Mouse (Mus musculus) olfactory bulb, adult 2 months (tissue): Measurements from ENCODE around the gene Golph3l. TPM values are rescaled to one million over a fixed set of nuclear protein-coding genes. Genes with fewer than 3 reads are reported as not detected.

Experiments
- H3K27ac ChIP-seq: fragments of 200-500 bp; 2 replicates; pipeline ENCODE4 v1.5.1; 2012; ENCODE audit warnings: low read depth, low read length; ENCODE audit not compliant: insufficient read depth
- H3K4me1 ChIP-seq: fragments of 200-500 bp; 2 replicates; pipeline ENCODE4 v1.6.1; 2012; ENCODE audit warnings: low read length; ENCODE audit not compliant: control insufficient read depth, insufficient read depth
- H3K4me3 ChIP-seq: fragments of 200-500 bp; 2 replicates; pipeline ENCODE4 v1.5.1; 2012; ENCODE audit warnings: mild to moderate bottlenecking, low read depth, low read length, moderate library complexity; ENCODE audit not compliant: insufficient read depth
- CTCF ChIP-seq: fragments of 200-500 bp; IDR thresholded peaks from 2 replicates; pipeline ENCODE4 v1.5.1; 2012; ENCODE audit warnings: low read depth, mild to moderate bottlenecking, low read length, moderate library complexity; ENCODE audit not compliant: insufficient read depth
- POLR2A ChIP-seq: fragments of 200-500 bp; IDR thresholded peaks from 2 replicates; pipeline ENCODE4 v1.6.1; 2012; ENCODE audit warnings: mild to moderate bottlenecking, low read depth, low read length, moderate library complexity; ENCODE audit not compliant: insufficient read depth
- WGBS: fragments of 180-500 bp; shearing (Covaris S2); methylation state at CpG from one replicate; pipeline ENCODE4 v1.1.7; 2018; 5-methylcytosine and 5-hydroxymethylcytosine counted together
- polyA plus RNA-seq: library from polyadenylated mRNA; stranded (reverse); fragments of >200 nt; gene quantifications from 2 replicates; pipeline ENCODE4 v1.2.4, GENCODE M21; 2012; ENCODE audit warnings: low replicate concordance; ENCODE audit not compliant: missing spikeins, insufficient read depth, insufficient read length

Gene Golph3l
- polyA plus RNA-seq, 1 experiment, result not detected

DNA sequence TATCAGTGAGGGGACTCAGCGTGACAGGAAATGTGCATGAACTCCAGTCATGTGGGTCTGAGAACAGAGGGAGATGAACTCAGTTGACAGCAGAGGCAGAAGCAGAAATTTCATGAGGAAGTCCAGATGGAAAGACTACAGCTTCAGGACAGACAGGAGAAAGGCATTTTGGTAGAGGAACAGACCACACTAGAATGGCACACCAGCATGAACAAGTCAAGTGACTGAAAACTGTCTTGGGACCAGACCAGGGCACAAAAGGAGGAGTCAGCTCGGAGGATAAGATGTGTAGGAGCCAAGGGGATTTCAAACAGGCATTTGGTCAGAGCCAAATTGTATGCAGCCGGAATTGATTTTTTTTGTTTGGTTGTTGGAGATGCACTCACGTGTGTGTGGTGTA lies 46.9 kb downstream of the Golph3l start:
- no peak overlapping the region for H3K4me3 ChIP-seq
- H3K27ac ChIP-seq, result no peak overlapping the region
- 74% methylated on average over 4 of the region's 4 CpGs for WGBS
- TF ChIP-seq CTCF, result no peak
- no peak for TF ChIP-seq POLR2A
- peaks cover 4% of the 10 kb centered on the region; the same call in 1 of the 2 replicates for H3K4me1 ChIP-seq

DNA sequence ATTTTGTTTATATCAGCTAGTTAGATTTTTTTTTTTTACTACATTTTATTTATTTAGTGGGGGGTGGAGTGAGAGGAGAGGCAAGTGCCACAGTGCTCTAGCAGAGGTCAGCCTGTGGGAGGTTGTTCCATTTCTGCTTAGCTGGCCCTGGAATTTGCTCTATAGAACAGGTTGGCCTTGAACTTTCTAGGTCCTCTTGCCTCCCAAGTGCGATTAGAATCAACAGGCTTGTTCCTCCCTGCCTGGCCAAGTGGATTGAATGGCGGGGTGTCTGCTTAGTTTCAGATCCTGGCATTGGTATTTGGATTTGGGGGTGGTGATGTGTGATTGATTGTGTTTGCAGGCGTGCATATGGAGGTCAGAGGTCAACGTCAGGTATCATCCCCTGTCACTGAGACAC lies 47.3 kb downstream of the Golph3l start:
- Histone ChIP-seq H3K4me3 (no peak overlapping the region), H3K27ac (no peak overlapping the region), H3K4me1 (0 out of 2 replicates have a peak, but pooled peaks cover 2% of the 10 kb centered on the region)
- no peak for TF ChIP-seq CTCF
- TF ChIP-seq POLR2A, result no peak
- WGBS, result 85% methylated on average over 4 of the region's 4 CpGs

DNA sequence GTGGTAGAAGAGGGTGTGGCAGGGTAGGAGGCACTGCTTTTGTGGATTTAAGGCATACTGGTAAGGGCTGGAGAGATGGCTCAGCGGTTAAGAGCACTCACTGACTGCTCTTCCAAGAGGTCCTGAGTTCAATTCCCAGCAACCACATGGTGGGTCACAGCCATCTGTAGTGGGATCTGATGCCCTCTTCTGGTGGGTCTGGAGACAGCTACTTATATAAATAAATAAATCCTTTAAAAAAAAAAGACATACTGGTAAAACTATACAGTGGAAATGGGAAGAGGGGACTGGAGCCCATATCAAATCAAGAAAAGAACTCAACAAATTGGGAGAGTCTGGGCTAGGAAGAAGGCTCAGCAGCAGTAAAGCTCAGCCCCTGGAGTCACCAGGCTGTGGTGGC lies 51.0 kb downstream of the Golph3l start:
- Histone ChIP-seq H3K27ac (no peak overlapping the region), H3K4me1 (no peaks in the 10 kb centered on the region), H3K4me3 (no peak overlapping the region)
- 89% methylated on average over 1 of the region's 1 CpGs for whole genome bisulfite sequencing
- no peak for TF ChIP-seq POLR2A
- TF ChIP-seq CTCF, result no peak

DNA sequence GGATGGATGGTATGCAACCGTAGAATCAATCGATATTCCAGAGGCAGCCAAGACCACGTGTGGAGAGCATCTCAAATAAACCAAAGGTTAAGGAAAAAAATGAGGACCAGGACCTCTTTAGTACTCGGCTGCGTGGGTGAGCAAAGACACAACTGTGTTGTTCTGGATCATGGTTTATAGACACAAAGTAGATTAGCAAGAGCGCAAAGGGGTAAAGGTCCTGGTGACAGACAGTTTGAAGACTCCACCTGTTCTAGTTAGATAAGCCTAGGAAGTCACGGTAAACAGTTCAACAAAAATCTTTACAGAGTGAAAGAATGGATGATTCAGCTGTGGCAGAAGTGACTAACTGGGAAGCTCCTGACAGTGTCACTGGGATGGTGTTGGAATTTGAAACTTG lies 54.4 kb downstream of the Golph3l start:
- 90% methylated on average over 7 of the region's 7 CpGs for WGBS
- Histone ChIP-seq H3K27ac (no peak overlapping the region), H3K4me1 (no peaks in the 10 kb centered on the region), H3K4me3 (no peak overlapping the region)
- no peak for TF ChIP-seq POLR2A
- no peak for TF ChIP-seq CTCF

DNA sequence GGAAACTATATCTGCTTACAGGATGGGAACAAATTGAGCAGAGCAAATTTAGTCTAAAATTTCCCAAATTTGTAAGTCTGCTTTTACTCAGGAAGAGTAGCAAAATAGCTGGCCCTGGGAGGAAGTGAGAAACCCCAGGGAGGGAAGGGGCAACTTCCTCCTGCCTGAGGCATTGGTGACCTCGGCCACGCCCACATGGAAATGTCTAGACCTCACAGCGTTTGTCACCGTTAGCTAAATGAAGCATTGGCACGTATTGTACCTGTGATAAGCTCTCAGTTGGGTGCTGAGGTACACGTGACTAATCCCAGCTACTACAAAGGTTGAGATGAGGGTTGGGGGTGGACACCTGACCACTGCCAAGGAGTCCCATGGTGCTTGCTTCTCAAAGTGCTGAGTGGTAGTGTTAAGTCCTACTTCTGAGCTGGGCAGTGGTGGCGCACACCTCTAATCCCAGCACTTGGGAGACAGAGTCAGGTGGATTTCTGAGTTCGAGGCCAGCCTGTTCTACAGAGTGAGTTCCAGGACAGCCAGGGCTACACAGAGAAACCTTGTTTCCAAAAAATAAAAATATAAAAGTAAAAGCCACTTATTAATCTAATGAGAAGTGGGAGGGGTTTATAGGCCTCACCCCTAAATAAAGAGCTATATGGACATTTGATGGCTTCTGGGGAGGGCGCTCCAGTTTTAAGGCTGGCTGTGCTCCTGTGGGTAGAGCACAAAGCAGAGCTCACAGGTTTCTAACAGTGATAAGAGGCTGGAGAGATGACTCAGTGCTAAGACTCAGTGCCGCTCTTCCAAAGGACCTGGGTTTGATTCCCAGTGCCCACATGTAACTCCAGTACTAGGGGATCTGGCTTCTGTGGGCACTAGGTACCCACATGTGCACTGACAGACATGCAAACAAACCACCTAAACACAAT lies 56.8 kb downstream of the Golph3l start:
- Histone ChIP-seq H3K4me3 (no peak overlapping the region), H3K27ac (no peak overlapping the region), H3K4me1 (no peaks in the 10 kb centered on the region)
- no peak for TF ChIP-seq CTCF
- no peak for TF ChIP-seq POLR2A
- WGBS, result 69% methylated on average over 10 of the region's 10 CpGs

DNA sequence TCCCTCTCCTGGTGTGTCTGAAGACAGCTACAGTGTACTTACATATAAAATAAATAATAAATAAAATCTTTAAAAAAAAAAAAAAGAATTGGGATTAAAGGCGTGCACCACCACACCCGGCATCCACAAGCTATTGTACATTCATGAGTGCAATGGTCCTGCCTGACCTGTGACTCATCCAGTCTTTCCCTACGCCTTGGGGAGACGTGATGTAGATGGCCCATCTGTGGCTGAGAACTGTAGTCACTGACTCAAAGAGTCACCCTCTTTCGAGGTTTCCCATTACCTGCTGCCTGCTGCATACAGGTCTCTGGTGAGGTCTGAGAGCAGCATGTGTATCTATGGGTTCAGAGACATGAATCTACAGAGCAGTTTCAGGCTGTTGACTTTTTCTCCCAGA lies 59.3 kb downstream of the Golph3l start:
- peaks cover 7% of the 10 kb centered on the region; the same call in 1 of the 2 replicates for H3K4me1 ChIP-seq
- no peak overlapping the region for H3K4me3 ChIP-seq
- TF ChIP-seq POLR2A (no peak), CTCF (no peak)
- H3K27ac ChIP-seq, result no peak overlapping the region
- 92% methylated on average over 5 of the region's 5 CpGs for WGBS

DNA sequence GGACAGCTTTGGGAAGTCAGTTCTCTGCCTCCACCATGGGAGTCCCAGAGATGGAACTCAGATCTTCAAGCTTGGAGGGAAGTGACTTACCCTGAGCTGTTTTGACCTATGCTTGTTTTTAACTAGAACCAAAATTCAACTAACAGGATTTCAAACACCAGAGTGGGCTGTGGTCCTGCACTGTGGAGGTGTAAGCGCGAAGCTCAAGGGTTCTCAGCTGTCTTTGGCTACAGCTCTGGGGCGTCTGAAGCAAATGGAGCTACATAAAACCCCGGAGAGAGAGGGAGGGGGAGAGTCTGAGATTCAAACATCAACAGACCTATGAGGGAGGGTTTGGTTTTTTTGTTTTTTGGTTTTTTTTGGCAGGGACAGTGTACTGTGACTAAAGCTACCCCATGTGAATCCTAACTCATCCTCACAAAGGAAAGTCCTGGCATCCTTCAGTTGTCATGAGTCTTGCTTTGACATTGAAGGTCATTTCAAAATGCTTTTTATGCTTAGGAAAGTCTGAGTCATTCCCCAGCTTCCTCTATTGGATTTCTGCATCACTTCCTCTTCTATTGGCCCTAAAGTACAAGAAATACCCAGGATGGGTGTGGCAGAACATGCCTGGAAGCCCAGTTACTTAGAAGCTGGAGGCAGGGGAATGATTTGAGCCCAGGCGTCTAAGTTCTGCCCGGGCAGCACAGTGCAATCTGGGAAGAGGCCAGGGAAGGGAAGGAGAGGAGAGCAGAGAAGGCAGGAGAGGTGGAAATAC lies 61.7 kb downstream of the Golph3l start:
- H3K4me3 ChIP-seq, result no peak overlapping the region
- TF ChIP-seq POLR2A (no peak), CTCF (no peak)
- no peak overlapping the region for H3K27ac ChIP-seq
- H3K4me1 ChIP-seq, result peaks cover 7% of the 10 kb centered on the region; the same call in 1 of the 2 replicates
- 58% methylated on average over 6 of the region's 6 CpGs for WGBS

DNA sequence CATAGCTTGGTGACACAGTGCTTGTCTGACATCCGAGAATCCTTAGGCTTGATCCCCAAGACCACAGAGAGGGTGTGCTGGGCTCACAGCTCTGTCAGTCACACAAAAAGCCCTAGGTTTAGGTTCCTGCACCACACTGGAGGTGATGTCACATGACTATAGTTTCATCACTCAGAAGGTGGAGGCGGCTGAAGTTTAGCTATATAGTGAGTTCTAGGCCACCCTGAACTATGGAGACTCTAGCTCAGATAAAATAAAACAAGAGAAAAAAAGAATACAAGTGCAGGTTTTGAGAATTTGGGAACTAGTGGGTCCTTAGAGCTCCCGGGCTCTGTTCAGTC lies 62.3 kb downstream of the Golph3l start:
- no peak overlapping the region for H3K27ac ChIP-seq
- H3K4me3 ChIP-seq, result no peak overlapping the region
- 91% methylated on average over 3 of the region's 3 CpGs for WGBS
- H3K4me1 ChIP-seq, result peaks cover 7% of the 10 kb centered on the region; the same call in 1 of the 2 replicates
- no peak for TF ChIP-seq POLR2A
- TF ChIP-seq CTCF, result no peak

DNA sequence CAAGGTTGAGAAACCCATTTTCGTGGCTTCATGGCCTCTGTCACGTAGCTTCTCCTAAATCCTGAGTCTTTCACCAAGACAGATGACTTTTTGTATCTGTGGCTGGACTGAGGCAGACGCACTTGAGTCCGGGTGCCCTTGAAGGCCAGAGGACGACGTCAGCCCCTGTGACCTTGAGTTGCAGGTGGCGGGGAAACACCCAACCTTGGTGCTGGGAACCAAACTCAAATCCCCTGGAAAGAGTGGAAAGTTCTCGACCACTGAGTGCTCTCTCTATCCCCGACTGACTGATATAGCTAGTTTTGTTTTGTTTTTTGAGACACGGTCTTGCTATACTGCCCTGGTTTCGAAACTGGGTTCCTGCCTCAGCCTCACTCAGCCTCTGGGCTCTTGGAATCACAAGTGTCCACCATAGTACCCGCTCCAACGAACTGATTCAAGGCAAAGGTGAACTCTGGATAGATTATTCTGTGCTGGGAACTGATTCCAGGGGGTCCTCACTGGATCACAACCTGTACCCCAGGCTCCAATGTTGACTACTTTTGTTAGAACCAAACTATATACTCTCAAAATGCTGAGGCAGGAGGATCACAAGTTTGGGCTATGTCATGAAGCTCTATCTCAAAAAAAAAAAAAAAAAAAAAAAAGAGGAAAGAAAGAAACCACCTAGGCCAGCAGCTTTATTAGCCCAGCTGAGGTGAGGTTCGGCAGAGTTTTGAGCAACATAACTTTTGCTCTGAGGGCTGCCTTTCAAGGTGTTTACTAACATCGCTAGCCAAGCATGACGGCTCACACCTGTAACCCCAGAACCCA lies 62.9 kb downstream of the Golph3l start:
- Histone ChIP-seq H3K4me1 (peaks cover 7% of the 10 kb centered on the region; the same call in 1 of the 2 replicates), H3K4me3 (no peak overlapping the region), H3K27ac (no peak overlapping the region)
- TF ChIP-seq CTCF (no peak), POLR2A (no peak)
- WGBS, result 90% methylated on average over 16 of the region's 16 CpGs
